Mouse (Mus musculus) c-Kit-positive CD71-positive TER-119-negative erythroid progenitor cells, embryonic 14.5 days (primary cell): Measurements from ENCODE around the gene C1qtnf1.

Source experiments
- DNase-seq: peaks from one replicate; pipeline ENCODE4 v3.0.0-alpha.2; 2013; ENCODE audit warnings: low read depth

C1qtnf1 gene

GRCm38 (mm10) chr11:118473842-118474500 is 46.0 kb downstream of the C1qtnf1 start:
- DNase-seq: peak; percentile 44

DNA sequence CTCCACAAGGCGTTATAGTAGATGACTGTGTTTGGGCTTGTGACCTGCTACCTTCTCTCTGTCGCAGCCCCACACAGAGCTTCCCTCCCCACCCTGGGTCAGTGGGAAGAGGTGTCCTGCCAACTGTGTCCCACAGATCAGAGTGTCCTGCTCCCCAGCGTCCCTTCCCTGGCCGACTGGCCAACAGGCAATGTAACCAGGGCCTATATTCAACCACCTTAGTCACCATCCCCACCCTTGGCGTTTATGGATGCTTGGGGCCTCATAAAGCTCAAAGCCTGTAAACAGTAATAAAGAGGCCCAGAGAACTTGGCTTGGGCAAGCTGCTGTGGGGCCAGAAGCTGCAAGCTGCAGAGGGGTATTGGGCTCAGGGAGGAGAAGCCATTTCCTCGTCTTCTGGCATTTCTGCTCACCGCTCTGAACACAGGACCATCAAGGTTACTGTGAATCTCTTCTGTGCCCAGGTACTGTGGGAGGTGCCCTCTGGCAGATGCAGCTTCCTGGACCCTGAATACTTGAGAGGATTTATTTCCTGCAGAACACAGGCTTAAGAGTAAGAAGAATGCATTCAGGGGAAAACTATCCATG is 47.6 kb downstream of the C1qtnf1 start:
- DNase-seq: no peak

DNA sequence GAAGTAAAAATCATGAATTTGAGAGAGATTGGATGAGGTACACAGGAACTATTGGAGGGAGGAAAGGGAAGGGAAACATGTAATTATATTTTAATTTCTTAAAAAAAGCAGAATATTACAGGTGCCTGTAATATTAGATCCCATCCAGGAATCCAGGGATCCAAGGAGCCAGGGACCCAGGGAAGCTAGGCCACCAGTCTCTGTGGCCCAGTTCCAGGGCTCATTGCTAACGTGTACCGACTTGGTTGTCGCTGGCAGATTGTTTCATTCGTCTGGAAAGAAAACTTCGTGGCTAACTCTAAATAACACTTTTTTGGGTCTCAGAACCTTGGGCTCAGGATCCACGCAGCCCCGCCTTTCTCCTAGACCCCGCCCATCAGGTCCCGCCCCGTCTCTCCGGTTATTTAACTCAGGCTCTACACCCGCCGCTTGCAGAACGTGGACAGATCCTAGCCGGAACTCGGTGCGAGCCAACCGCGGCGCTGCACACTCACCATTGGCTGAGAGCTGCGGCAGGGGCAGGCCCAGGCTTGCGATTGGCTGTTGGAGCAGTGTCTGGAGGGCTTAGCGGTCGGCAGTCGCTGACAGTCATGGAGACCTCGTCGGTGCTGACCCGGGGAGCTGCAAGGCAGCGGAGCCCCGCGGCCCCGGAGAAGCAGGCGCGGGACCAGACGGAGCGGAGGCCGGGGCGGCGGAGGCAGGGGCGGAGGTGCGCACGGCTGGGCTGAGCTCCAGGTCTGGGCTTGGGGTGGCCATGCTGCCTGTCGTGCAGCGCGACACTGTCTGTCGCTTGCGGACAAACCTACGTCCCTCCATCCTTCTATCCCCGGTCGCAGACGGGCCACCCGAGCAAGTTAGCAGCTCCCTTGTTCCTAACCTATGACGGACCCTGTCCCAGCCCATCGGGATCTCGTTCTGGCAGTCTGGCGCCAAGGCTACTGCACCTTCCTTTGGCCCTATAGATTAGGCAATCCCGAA is 48.7 kb downstream of the C1qtnf1 start, which contains the start of gene Engase:
Gene Engase (plus strand): TSS at position 434 of the 978 bp plus-strand sequence.
- DNase-seq: peak; percentile 89

DNA sequence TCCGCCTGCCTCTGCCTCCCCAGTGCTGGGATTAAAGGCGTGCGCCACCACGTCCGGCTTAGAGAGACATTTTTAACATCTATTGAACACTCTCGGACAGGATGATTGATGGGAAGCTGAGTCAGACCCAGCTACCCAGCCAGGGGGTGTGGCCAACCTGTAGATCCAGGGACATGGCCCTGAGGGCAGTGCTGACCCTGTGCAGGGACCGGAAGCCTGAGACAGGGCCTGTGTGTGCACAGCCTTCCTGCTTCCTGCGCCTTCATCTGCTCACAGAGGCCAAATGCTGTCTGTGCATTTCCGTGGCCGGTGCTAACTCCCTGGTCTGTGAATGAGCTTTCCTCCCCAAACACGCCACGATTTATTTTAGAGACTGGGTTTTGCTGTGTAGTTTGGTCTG is 51.8 kb downstream of the C1qtnf1 start:
- DNase-seq: no peak

DNA sequence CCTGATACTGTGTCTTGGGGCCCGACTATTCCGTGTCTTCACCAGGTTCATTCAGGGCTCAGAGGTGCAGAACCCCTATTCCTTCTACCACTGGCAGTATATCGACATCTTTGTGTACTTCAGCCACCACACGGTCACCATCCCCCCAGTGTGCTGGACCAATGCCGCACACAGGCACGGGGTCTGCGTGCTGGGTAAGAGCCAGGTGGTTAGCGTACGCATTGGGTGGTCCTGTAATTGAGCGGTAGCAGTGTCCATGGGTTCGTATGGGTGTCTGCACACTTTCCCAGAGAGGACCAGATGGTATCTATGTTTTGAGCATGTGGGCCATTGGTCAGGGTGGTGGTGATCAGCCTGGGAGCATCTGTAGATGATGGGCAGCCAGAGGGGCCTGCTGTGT is 53.2 kb downstream of the C1qtnf1 start:
- no peak for DNase-seq

GRCm38 (mm10) chr11:118481751-118482150 is 53.7 kb downstream of the C1qtnf1 start:
- DNase-seq: no peak

DNA sequence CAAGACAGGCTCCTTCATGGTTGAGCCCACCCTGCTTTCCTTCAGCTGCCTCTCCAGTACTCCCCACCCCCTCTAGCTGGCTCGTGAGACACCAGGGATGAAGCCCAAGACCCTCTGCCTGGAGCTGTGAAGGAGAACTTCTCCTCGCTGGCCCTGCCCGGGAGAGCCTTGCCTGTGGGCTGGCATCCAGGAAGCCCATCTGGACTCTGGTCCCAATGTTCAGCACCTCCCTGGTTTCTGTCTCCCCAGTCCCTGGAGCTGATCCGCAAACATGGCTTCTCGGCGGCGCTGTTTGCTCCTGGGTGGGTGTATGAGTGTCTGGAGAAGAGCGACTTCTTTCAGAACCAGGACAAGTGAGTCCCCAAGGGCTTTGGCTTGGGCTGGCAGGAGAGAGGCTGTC is 56.2 kb downstream of the C1qtnf1 start:
- DNase-seq: no peak

GRCm38 (mm10) chr11:118485338-118485737 is 57.3 kb downstream of the C1qtnf1 start:
- DNase-seq: no peak

- DNase-seq: no peak
Observed at GRCm38 (mm10) chr11:118485780-118486179, 57.8 kb downstream of the C1qtnf1 start.

- DNase-seq: no peak
Observed at GRCm38 (mm10) chr11:118486281-118486680, 58.3 kb downstream of the C1qtnf1 start.

- DNase-seq: no peak
Observed at GRCm38 (mm10) chr11:118486881-118487772, 59.1 kb downstream of the C1qtnf1 start.

- DNase-seq: no peak
Observed at GRCm38 (mm10) chr11:118488191-118488906, 60.3 kb downstream of the C1qtnf1 start.

DNA sequence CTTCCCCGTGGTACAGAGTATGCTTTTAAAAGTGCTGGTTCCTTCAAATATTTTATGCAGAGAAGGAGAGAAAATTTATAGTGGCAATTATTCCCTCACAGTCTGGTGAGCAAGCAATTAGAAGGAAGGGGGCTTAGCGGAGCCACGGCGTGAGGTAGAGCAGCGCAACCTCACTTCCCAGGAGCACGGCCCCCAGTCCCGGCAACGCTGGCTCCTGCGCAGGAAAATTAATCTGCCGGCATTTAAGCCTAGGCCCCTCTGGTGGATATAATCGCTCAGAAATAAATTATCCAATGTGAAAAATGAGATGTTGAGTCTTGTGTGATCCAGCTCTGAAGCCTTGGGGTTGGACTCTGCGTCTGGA is 60.9 kb downstream of the C1qtnf1 start:
- DNase-seq: no peak

DNA sequence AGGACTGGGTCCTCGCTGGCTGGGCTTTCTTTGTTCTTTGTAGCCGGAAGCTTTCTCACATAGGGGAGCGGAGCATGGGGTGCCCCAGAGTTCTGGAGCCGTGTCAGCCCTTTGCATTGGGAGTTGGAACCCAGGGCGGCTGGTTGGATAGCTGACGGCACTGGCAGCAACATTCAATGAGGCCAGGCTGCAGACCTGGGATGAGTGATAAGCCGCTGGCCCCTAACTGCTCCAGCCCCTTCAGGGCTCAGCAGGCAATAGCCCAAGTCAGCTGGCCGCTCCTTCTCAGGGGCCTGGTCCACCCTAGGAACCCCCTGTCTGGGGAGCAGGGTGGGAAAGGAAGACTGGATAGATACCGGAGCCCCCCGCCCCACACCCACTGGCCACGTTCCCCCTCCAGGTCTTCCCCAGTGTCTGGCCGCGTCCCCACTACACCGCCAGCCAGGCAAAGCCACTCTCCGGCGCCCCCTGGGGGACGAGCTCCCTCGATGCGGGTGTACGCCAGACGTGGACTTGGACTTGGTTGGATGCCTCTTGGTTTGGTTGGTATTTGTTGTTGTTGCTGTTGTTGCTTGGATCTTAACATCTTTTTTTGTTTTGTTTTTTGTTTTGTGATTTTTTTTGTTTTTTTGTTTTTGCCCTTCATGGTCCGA is 62.7 kb downstream of the C1qtnf1 start:
- peak; percentile 51 for DNase-seq

GRCm38 (mm10) chr11:118491230-118491629 is 63.2 kb downstream of the C1qtnf1 start:
- no peak for DNase-seq

GRCm38 (mm10) chr11:118493458-118493857 is 65.5 kb downstream of the C1qtnf1 start:
- no peak for DNase-seq

DNA sequence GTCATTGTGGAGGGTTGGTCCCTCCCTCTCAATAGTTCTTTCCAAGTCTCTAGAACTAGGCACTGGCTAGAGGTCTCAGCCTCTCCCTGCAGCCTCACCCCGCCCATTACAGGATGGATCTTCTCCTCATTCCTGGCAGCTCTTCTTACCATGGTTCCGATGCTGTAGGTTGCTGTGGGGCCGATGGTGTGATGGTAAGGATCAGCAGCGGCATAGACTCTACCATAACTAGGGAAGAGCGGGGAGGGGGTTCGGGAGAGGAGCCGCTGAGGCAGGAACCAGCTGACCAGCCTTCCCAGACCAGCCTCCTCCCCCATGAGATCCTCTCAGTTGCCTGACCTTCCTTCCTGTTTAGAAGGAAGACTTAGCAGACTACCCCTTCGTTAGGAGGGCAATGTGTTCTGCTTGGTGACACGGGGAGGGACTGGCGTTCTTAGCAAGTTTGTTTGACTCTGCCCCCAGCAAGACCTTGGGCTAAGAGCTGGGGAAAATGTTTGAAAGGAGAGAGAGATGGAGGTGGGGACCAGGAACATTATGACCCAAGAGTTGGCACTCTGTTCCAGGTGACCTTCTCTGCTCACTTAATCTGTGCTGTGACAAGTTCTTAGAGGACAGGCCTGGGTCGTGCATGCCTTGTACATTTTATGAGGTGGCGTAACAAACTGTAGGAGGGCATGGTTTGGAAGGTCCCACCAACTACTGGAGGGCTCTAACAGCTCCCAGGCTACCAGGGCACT is 66.2 kb downstream of the C1qtnf1 start:
- no peak for DNase-seq

DNA sequence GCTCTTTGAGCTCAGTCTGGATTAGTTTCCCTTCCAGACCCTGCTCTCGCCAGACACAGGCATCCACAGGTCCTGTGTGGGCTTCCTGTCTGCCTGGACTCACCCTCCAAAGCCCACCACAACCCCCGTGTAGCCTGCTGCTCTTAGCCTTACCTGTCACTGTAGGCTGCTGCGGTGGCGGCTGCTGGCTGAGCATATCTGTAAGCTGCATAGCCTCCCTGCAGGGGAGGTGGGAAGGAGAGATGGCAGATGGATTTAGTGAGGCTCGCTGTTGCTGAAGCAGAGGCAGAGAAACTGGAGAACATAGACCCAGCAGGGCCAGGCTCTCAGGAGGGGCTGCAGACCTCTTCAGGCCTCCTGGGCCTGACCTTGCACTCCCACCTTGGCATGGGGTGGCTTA is 67.1 kb downstream of the C1qtnf1 start:
- DNase-seq: no peak

GRCm38 (mm10) chr11:118496066-118496689 is 68.2 kb downstream of the C1qtnf1 start:
- DNase-seq: no peak
